Mouse (Mus musculus): ENCODE measurements around the gene Hunk. TPM values are rescaled to one million over a fixed set of nuclear protein-coding genes. Genes with fewer than 3 reads are reported as not detected.

Gene Hunk
- 1 to 10 TPM in 1 of 2 experiments, under 1 TPM in 1; 0.74 to 1.1 TPM for total RNA-seq (2021)
- long read RNA-seq, experiment 1: 0 reads
- long read RNA-seq, experiment 2: 0 reads

- intact Hi-C loops (cut with DNase I): no loop called here
- DNase-seq: peak; percentile 34 to 49
Observed at GRCm38 (mm10) chr16:90385688-90386513, at the start of gene Hunk. TSS of gene Hunk (plus strand) at chr16:90386013.

GRCm38 (mm10) chr16:90339026-90339425 lies 46.8 kb upstream of the Hunk start:
- no peak for DNase-seq
- intact Hi-C loops (cut with DNase I): no loop called here

- DNase-seq: no peak
- intact Hi-C loops (cut with DNase I): no loop called here
Observed at GRCm38 (mm10) chr16:90341086-90341485, 44.7 kb upstream of the Hunk start.

- intact Hi-C loops (cut with DNase I): no loop called here
Observed at GRCm38 (mm10) chr16:90349700-90350548, 35.9 kb upstream of the Hunk start.

GRCm38 (mm10) chr16:90351726-90352125 lies 34.1 kb upstream of the Hunk start:
- intact Hi-C loops (cut with DNase I): no loop called here
- DNase-seq: no peak

More at GRCm38 (mm10) chr16:90349700-90350548, 35.9 kb upstream of the Hunk start:
- DNase-seq: peak; percentile 40 to 66

- intact Hi-C loops (cut with DNase I): no loop called here
- no peak for DNase-seq
Observed at GRCm38 (mm10) chr16:90352691-90353090, 33.1 kb upstream of the Hunk start.

- DNase-seq: no peak
- intact Hi-C loops (cut with DNase I): no loop called here
Observed at GRCm38 (mm10) chr16:90353156-90353555, 32.7 kb upstream of the Hunk start.

- no peak for DNase-seq
- intact Hi-C loops (cut with DNase I): no loop called here
Observed at GRCm38 (mm10) chr16:90359329-90359728, 26.5 kb upstream of the Hunk start.

- intact Hi-C loops (cut with DNase I): no loop called here
- no peak for DNase-seq
Observed at GRCm38 (mm10) chr16:90359750-90360149, 26.1 kb upstream of the Hunk start.

- DNase-seq: no peak
- intact Hi-C loops (cut with DNase I): no loop called here
Observed at GRCm38 (mm10) chr16:90360327-90360726, 25.5 kb upstream of the Hunk start.

- no peak for DNase-seq
- intact Hi-C loops (cut with DNase I): no loop called here
Observed at GRCm38 (mm10) chr16:90362926-90363325, 22.9 kb upstream of the Hunk start.

- intact Hi-C loops (cut with DNase I): loop anchor here (2.0 kb wide), 1 partner anchor 333 kb away; no protein-coding TSS in a partner anchor
- DNase-seq: peak; percentile 65 to 67
Observed at GRCm38 (mm10) chr16:90379897-90380296, 5.9 kb upstream of the Hunk start.

- DNase-seq: no peak
- intact Hi-C loops (cut with DNase I): loop anchor here (2.0 kb wide), 1 partner anchor 331 kb away; no protein-coding TSS in a partner anchor
Observed at GRCm38 (mm10) chr16:90381633-90382032, 4.2 kb upstream of the Hunk start.

GRCm38 (mm10) chr16:90382701-90383280 lies 3.0 kb upstream of the Hunk start:
- intact Hi-C loops (cut with DNase I): no loop called here
- DNase-seq: no peak

- DNase-seq: no peak
- intact Hi-C loops (cut with DNase I): no loop called here
Observed at GRCm38 (mm10) chr16:90384058-90384457, 1.8 kb upstream of the Hunk start.

GRCm38 (mm10) chr16:90384846-90385245 lies 967 bp upstream of the Hunk start:
- intact Hi-C loops (cut with DNase I): no loop called here
- DNase-seq: no peak

- DNase-seq: no peak
- intact Hi-C loops (cut with DNase I): no loop called here
Observed at GRCm38 (mm10) chr16:90385326-90385687, 506 bp upstream of the Hunk start.

GRCm38 (mm10) chr16:90386514-90387160 lies 824 bp downstream of the Hunk start:
- DNase-seq: no peak
- intact Hi-C loops (cut with DNase I): no loop called here

GRCm38 (mm10) chr16:90387161-90387671 lies 1.4 kb downstream of the Hunk start:
- DNase-seq: no peak
- intact Hi-C loops (cut with DNase I): no loop called here

GRCm38 (mm10) chr16:90387961-90388360 lies 2.1 kb downstream of the Hunk start:
- no peak for DNase-seq
- intact Hi-C loops (cut with DNase I): no loop called here
